Mouse (Mus musculus) forebrain, embryonic 14.5 days (tissue): Measurements from ENCODE around the gene Rpl37. TPM values are rescaled to one million over a fixed set of nuclear protein-coding genes. Genes with fewer than 3 reads are reported as not detected.

Source experiments
- ATAC-seq: fragments of 200-750 bp; cut with Nextera tagmentation; 2 replicates; pipeline ENCODE4 v1.8.0; 2017; ENCODE audit warnings: mild to moderate bottlenecking, moderate library complexity
- DNase-seq: peaks from one replicate; pipeline ENCODE4 v3.0.0-alpha.2; 2015; ENCODE audit warnings: low spot score
- H3K27ac ChIP-seq: fragments of 300-500 bp; sonication (generic); 2 replicates; pipeline ENCODE4 v1.5.1; 2014; ENCODE audit warnings: low read depth, mild to moderate bottlenecking, control low read depth, low read length, moderate library complexity
- H3K27me3 ChIP-seq: fragments of 300-500 bp; sonication (generic); replicated peaks from 2 replicates; pipeline ENCODE4 v1.6.1; 2014; ENCODE audit warnings: low read length, control low read depth, mixed read lengths; ENCODE audit not compliant: control insufficient read depth, insufficient read depth
- H3K36me3 ChIP-seq: fragments of 300-500 bp; sonication (generic); 2 replicates; pipeline ENCODE4 v1.6.1; 2014; ENCODE audit warnings: low read length, control low read depth; ENCODE audit not compliant: control insufficient read depth, insufficient read depth
- H3K4me1 ChIP-seq: fragments of 300-500 bp; sonication (generic); 2 replicates; pipeline ENCODE4 v1.6.1; 2014; ENCODE audit warnings: antibody characterized with exemption, low read length, control low read depth; ENCODE audit not compliant: control insufficient read depth, insufficient read depth
- H3K4me2 ChIP-seq: fragments of 300-500 bp; sonication (generic); 2 replicates; pipeline ENCODE4 v1.6.1; 2014; ENCODE audit warnings: mild to moderate bottlenecking, control low read depth, low read length
- H3K4me3 ChIP-seq: fragments of 300-500 bp; sonication (generic); 2 replicates; pipeline ENCODE4 v1.5.1; 2014; ENCODE audit warnings: low read depth, low read length, control low read depth
- H3K9ac ChIP-seq: fragments of 300-500 bp; sonication (generic); 2 replicates; pipeline ENCODE4 v1.6.1; 2014; ENCODE audit warnings: mild to moderate bottlenecking, low read length, control low read depth, moderate library complexity
- H3K9me3 ChIP-seq: fragments of 300-500 bp; sonication (generic); replicated peaks from 2 replicates; pipeline ENCODE4 v1.6.1; 2016; ENCODE audit warnings: low read length, control low read depth, mixed read lengths; ENCODE audit not compliant: control insufficient read depth
- WGBS: fragments of 180-500 bp; shearing (Covaris S2); extraction: QIAGEN DNeasy Blood & Tissue Kit; methylation state at CpG from one replicate; pipeline ENCODE4 v1.1.7; 2014; 5-methylcytosine and 5-hydroxymethylcytosine counted together
- polyA plus RNA-seq: library from polyadenylated mRNA; unstranded; fragments of >200 nt; fragmentation: Nextera tagmentation; extraction: Ambion mirVana; gene quantifications from 2 replicates; pipeline ENCODE4 v1.2.1, GENCODE M21; 2014

The Rpl37 gene
- polyA plus RNA-seq, 1 experiment from 2014 or later: 567 TPM

- 73% methylated on average over 1 of the region's 1 CpGs for WGBS
- ATAC-seq: no peak
- Histone ChIP-seq H3K4me2 (no peak overlapping the region), H3K4me1 (peaks cover 3% of the 10 kb centered on the region; the same call in 1 of the 2 replicates), H3K36me3 (0 out of 2 replicates have a peak, but pooled peaks cover 3% of the 10 kb centered on the region), H3K27me3 (no peaks in the 10 kb centered on the region), H3K9me3 (no peaks in the 10 kb centered on the region), H3K4me3 (no peak overlapping the region), H3K27ac (no peak overlapping the region), H3K9ac (no peak overlapping the region)
- no peak for DNase-seq
Observed at GRCm38 (mm10) chr15:5157386-5157785, 40.9 kb downstream of the Rpl37 start.

- Histone ChIP-seq H3K9ac (no peak overlapping the region), H3K4me1 (peaks cover 3% of the 10 kb centered on the region; the same call in 1 of the 2 replicates), H3K4me3 (no peak overlapping the region), H3K27me3 (no peaks in the 10 kb centered on the region), H3K36me3 (peaks cover 13% of the 10 kb centered on the region; the same call in 1 of the 2 replicates), H3K4me2 (no peak overlapping the region), H3K27ac (no peak overlapping the region), H3K9me3 (no peaks in the 10 kb centered on the region)
- ATAC-seq (no peak), DNase-seq (no peak)
- 85% methylated on average over 6 of the region's 6 CpGs for WGBS
Observed at GRCm38 (mm10) chr15:5158827-5159226, 42.4 kb downstream of the Rpl37 start.

- 69% methylated on average over 12 of the region's 12 CpGs for WGBS
- H3K4me2 ChIP-seq: no peak overlapping the region
- no peak overlapping the region for H3K4me3 ChIP-seq
- no peaks in the 10 kb centered on the region for H3K9me3 ChIP-seq
- H3K36me3 ChIP-seq: peaks cover 46% of the 10 kb centered on the region
- no peak overlapping the region for H3K9ac ChIP-seq
- no peak overlapping the region for H3K27ac ChIP-seq
- H3K4me1 ChIP-seq: no peaks in the 10 kb centered on the region
- DNase-seq (no peak), ATAC-seq (no peak)
- H3K27me3 ChIP-seq: no peaks in the 10 kb centered on the region
Observed at GRCm38 (mm10) chr15:5165121-5165773, 48.8 kb downstream of the Rpl37 start.

Other genes with a start within 250 kb of the Rpl37 start
- not detected in 2 replicates for gene Mroh2b, start 217.9 kb upstream of the Rpl37 start, polyA plus RNA-seq
- 0.10 TPM in 1 of 2 replicates, not detected in the other for gene C7, start 52.9 kb upstream of the Rpl37 start, polyA plus RNA-seq
- 0.72 and 0.85 TPM in 2 replicates for gene Card6, start 8.1 kb upstream of the Rpl37 start, polyA plus RNA-seq
- gene Prkaa1, start 27.2 kb downstream of the Rpl37 start, polyA plus RNA-seq: 15.7 and 17.0 TPM in 2 replicates
- 65.6 and 75.5 TPM in 2 replicates for gene Ttc33, start 68.9 kb downstream of the Rpl37 start, polyA plus RNA-seq
- gene Ptger4, start 127.5 kb downstream of the Rpl37 start, polyA plus RNA-seq: 0.42 and 0.51 TPM in 2 replicates